Mouse (Mus musculus): ENCODE results near the gene Npepl1. TPM values are rescaled to one million over a fixed set of nuclear protein-coding genes. Genes with fewer than 3 reads are reported as not detected.

Gene Npepl1
- total RNA-seq, 1 experiment from 2014 or later: 65.4 TPM

DNA sequence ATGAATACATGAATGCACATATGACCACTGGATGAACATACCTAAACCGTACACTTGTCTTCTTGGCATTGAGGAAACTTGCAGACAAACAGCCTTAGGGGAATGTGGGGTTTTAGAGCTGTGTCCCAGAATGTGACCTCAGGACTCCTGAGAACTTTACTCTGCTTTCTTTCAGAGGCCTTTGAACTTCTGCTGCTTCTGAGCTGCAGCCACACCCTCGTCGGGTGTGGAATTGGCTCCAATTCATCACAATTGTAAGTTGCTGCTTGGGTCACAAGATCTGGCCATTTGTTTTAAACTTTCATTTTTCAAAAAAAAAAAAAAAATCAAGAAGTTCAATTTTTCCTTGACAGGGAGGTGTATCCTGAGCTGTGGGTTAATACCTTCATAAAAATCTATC lies 2.8 kb upstream of the Npepl1 start:
- no peak for DNase-seq

DNA sequence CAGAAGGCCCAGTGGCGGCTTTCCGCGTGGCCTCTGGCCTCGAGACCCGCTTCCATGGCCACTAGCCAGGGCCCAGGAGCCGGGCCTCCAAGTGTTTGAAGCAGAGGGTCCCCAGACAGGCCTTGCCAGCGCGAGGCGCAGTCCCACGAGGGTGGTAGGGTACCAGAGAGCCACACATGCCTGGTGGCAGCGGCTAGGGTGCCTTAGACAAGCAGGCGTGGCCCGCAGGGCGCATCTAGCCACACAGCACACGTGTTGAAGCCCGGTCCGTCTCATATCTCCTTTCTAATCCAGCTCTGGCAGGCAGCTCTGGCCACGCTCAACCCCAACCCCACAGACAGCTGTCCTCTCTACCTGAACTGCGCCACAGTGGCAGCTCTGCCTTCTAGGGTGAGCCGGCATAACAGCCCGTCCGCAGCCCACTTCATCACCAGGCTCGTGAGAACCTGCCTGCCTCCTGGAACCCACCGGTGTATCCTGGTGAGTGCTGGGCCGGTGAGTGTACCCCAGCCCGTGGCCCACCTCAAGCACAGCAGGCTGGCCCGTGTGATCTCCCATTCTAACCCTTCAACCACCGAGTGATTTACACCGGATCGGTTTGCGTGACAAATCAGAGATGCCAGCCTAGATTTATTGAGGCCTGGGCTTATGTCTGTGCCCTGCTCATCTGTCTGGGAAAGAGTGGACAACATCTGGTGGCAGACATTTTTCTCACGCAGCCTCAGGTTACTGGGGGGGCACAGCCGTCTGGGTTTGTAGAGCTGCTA lies 817 bp downstream of the Npepl1 start:
- peak; percentile 65 for DNase-seq

DNA sequence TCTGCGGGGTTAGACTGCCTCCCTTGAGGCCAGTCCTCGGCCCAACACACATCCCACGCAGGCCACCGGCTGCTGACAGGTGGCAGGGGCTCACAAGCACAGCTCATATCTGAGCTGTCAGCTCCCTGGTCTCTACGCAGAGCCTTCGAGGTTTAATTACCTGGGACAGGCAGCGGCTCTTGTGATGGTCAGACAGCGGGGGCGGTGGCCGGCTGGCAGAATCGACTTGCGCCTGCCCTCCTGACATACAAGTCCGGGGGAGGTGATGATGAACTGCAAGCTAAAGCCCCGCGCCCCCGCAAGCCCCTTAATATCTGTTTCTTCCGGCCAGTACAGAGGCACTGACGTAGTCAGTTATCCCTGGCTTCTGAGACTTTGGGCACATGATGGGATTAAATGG lies 2.8 kb downstream of the Npepl1 start:
- no peak for DNase-seq

DNA sequence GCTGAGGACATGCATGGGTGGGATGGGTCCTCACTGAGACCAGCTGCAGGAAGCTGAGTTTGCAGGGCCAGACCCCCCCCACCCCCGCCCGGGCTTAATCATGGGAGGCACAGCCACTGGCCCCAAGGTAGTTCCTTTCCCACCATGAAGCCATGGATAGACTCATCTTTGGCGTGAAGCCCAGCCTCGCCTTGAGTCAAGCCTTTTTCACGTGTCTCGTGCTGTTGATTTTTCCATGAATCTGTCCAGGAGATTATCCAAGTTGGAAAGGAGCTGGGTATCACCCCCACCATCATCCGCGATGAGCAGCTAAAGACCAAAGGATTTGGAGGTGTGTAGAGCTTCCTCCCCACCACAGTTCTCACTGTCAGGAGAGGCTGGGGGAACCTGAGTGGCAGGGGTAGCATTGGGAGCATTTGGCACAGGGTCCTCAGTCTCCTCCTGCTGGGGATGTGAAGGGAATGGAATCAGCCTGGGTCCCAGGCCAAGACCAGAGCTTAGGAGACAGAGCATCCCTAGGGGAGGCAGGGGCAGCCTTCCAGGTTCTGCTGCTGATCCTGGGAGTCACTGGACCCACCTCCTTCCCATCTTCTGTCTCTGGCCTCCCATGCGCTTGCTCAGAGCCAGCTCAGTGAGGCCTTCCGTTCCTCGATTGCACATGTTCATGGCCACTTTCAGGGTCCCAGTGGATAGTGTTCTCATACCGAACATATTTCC lies 4.2 kb downstream of the Npepl1 start:
- DNase-seq: peak; percentile 52

DNA sequence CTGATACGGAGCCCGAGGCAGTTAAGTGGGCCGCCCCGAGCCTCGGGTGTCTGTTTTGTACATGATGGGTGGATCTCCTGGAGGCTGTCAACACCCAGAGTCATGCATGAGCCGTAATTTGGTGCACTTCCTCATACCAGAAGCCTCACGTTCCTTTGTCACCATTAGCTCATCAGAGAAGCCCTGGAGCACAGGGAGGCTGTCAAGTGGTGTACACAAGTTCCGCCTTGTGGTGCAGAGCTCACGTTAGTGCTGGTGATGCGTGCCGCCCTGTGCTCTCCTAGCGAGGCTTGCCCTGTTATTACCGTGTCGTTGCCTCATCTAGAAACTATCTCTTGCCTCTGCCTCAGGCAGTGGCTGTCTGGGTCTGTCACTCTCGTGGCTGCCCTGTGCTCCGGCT lies 6.8 kb downstream of the Npepl1 start:
- DNase-seq: peak; percentile 25

DNA sequence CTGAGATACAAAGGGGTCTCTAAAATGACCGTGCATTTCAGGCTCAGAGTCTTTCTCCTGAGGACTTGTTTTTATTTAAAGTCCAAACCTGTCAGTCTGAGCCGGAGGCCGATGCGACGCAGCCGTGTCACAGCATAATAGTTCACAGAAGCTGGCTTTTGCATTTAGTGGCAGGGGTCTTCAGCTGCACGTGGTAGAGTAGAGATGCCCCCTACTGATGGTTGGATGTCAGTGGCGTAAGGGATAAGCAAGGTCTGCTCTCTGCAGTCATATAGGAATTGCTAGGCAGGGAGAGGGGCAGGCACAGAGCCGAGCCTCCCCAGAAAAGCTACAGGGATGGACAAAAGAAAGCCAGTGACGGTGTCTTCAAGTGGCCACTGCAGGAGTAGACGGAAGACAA lies 8.0 kb downstream of the Npepl1 start:
- no peak for DNase-seq

DNA sequence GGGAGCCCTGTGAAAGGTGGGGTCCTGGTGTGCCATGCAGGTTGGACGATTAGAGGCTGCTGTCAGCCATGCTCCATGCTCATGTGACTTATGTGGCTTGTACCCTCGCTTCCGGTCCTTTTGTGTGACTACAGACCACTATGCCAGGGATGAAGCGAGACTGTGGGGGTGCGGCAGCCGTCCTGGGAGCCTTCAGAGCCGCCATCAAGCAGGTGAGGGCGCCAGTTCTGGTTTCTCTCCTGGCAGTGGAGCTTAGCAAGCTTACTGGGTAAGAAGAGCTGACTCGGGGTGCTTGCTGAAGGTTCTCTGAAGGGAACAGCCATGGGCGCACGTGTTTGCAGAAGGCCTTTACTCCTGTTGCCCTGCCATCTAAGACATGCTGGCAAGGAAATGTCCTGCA lies 9.1 kb downstream of the Npepl1 start:
- DNase-seq: no peak

DNA sequence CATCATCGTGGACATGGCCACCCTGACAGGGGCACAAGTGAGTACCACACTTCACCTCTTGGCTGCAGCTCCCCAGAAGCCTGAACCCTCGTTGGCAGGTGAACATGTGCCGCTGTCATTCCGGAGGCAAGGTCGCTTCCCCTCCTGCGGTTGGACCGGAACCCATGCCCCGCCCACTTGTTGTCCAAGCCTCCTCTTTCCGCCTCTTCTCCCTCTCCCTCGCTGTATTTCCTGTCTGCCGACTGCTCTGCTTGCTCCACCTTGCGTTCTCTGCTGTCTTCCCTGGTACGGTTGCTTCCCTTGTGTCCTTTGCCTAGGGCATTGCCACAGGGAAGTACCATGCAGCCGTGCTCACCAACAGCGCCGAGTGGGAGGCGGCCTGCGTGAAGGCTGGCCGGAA lies 10.5 kb downstream of the Npepl1 start:
- no peak for DNase-seq

DNA sequence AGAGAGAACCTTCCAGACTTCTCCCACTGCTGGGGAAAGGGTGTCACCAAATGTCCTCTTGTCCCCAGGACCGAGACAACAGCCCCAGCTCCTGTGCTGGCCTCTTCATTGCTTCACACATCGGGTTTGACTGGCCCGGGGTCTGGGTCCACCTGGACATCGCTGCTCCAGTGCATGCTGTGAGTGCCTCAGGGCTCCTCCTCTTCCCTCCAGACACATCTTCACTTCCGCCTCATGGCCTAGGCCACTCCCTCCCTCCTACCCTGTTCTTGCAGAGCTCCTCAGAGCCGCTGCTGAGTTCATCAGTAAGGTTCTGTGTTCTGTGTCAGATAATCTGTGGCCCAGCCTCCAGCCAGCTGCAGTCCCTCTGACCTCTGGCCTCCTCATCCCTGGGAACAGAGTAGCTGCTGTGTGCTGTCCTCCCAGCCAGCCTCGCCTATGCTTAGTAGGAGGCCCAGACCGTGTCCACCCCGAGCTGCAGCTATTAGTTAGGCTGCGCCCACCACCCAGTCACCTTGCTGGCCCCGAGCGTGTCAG lies 11.3 kb downstream of the Npepl1 start:
- DNase-seq: no peak

DNA sequence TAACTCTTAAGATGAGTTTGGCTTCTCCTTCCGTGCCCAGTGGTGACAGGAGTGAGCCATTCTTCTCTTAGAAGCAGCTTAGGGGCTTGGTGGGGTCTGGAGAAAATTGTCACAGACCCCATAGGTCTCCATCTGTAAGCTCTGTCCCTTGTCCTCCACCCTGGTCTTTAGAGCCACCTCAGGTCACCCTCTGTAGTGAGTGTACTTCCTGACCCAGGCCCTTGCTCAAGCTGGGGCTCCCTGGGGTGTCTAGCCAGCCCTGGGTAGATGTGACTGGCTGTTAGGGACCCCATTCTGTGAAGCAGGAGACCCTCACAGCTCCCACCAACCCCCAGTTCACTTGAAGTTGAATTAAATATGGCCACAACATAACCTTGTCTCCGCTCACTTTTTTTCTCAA lies 12.2 kb downstream of the Npepl1 start:
- no peak for DNase-seq

DNA sequence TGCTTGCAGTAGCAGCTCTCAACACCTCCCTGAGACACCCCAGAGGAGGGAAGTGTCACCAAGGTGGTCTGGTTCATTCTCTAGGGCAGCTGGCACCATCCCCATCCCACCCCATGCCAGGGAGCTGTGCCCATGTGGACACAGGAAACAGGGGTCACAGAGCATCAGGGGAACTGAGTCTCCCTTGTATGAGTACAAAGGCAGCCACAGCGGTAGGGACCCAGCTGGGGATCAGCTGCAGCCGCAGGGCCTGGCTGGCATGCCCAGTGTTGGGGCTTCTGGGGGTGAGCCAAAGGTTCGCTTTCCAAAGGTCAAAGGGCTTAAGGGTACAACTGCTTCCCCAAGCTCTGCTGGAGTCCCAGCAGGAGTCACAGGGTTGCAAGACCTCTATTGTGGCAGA lies 13.6 kb downstream of the Npepl1 start:
- no peak for DNase-seq

DNA sequence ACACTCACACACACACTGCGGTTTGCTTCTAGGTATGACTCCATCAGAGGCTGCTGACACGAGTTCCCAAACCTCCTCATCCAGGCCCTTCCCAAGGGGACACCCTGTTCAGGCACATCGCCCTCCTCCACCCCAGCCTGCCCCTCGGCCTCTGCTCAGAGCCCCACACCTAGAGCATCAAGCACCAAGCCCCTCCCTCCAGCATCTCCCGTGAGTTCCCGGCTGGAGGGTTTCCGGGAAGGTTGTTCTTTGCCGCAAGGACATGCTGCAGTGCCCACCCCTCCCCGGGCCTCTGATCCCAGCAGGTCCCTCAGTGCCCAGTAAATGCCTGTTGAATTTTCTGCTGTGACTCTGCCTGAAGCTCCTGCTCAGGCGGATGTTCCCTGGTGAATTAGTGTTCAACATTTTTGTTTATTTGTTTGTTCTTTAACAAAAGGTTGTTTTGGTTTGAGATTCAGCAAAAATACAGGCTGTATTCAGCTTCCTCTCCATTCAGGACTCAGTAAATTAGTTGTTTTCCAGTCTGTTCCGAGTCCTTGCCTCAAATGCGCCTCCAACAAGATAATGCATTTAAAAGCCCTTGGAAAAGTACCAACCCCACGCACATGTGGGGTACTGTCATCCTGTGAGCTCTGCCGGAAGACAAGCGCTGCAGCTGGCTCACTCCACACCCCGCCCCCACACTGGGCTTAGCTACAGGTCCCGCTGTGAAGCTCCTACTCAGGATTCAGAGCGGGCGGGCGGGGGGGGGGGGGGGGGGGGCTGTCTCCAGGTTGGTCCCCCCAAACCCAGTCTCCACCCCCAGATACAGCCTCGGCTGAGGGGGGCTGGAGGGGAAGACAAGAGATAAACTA lies 16.6 kb downstream of the Npepl1 start:
- DNase-seq: peak; percentile 83

DNA sequence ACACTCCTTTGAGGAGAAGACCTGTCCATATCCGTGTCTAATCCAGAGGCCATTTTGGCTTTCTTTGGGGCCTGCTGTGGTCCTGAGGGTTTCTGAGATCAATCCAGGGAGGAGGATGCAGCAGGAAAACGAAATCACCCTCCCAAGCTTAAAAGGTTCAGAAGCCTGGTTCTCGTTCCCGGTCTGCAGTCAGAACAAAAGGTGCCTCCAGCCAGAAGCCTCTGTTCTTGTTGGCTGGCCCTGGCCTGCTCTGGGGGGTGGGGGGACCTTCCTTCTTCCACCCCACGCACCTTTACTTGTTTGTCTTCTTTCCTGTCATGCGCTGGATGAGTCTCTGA lies 17.2 kb downstream of the Npepl1 start:
- no peak for DNase-seq

DNA sequence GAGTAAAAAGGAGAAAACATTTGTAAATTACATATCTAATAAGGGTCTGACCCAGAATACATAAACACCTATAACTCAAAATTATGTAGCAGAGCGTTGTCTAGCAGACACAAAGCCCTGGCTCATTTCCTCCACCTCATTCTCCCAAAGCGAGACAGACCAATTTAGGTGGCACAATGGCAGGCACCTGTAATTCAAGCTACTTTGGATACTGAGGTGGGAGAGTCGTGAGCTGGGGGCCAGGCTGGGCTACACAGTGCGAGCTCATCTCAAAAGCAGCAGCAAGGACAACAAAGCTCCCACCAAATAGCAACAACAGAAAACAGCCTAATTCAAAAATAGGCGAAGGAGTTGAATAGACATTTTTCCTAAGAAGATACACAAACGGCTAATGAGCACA lies 18.8 kb downstream of the Npepl1 start:
- DNase-seq: no peak

DNA sequence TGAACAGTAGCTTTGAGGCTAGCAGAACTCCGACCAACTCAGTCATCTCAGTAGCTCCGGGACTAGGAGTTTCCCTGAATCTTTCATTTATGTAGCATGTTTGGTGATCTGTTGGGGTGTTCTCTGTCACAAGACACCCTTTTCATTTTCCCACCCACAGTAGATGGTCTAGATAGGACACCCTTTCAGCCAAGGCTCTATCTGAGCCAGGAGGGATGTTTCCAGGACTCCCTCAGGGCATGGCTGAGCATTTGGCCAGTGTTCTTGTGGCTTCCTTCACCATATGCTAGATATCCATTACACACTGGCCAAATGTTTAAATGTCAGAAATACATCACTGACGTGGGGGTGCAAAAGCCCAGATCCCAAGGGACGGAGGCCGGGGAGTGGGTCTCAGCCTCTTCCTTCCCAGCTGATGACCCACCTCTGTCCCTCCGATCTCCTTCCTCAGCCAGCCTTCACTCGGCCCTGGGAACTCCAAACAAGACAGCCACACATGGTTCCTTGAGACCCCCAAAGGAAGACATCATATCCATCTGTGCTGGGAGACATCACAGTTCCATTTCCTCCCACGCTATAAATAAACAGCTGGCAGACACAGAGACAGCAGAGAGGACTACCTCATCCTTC lies 20.4 kb downstream of the Npepl1 start:
- DNase-seq: no peak

DNA sequence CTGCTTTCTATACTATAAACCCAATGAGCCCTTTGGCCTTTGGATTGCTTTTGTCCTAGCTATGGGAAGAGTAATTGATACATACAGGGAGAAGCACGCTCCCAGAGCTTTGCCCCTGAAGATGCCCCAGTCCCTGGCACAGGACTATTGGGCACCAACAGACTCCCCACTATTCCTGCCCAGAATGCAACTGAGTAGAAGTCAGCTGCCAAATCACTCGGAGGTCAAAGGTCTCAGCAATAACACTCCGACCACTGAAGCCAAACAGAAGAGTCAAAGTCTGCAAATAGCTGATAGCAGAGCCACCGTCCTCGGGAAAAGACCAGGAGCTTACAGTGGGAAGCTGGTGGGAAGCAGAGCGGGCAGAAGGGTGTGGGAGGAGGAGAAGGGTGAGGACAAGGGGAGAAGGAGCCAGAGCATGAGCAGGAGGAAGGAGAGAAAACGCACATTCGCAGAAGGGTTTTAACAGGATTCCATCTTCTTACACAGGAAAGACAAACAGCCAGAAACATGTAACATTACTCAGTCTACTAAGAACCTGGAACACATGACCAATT lies 22.3 kb downstream of the Npepl1 start:
- DNase-seq: no peak

DNA sequence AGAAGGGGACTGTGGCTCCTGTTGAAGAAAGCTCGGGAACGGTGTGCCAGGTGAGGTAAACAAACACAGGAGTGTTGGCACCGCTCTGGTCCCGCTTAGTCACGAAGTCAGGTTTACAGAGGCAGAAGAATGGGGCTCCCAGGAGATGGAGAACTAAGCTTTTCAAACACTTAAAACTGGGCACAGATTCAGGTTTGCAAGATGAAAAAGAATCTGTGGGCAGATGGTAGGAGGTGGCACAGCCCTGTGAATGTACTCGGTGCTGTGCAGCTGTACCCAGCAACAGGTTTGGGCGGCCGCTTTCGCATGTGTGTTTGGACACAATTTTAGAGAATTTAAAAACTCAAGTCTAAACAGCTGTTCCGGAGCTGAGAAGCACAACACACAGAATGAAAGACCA lies 48.9 kb downstream of the Npepl1 start:
- DNase-seq: no peak

DNA sequence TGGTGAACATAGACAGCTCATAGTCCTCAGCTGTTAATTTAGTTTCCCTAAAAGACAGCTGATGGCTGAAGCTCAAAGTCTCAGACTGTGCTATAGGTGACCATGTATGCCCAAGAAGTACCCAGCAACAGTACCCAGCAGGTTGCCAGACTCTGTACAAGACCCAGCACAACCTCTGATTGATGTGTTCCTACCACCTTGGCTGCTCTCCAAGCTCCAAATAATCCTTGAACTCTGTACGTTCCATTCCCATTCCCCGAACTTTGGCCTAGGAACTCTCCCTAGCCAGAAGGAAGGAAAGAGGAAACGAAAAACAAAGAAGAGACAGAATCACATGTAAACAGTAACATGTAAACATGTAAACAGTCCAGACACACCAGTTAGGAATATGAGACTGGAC lies 50.3 kb downstream of the Npepl1 start:
- no peak for DNase-seq
